Mouse (Mus musculus) cerebellum, adult 9-11 months (tissue): Measurements from ENCODE around the gene Lbp.

Experiments
- DNase-seq: peaks from one replicate; pipeline ENCODE4 v3.0.0; 2022

The Lbp gene

GRCm38 (mm10) chr2:158365099-158365850, 59.0 kb downstream of the Lbp start:
- no peak for DNase-seq

- no peak for DNase-seq
Observed at GRCm38 (mm10) chr2:158367654-158368053, 61.4 kb downstream of the Lbp start.

- no peak for DNase-seq
Observed at GRCm38 (mm10) chr2:158368313-158368712, 62.0 kb downstream of the Lbp start.

- DNase-seq: no peak
Observed at GRCm38 (mm10) chr2:158369474-158370172, 63.3 kb downstream of the Lbp start.

- DNase-seq: no peak
Observed at GRCm38 (mm10) chr2:158370173-158370550, 63.9 kb downstream of the Lbp start.

- no peak for DNase-seq
Observed at GRCm38 (mm10) chr2:158373061-158373460, 66.8 kb downstream of the Lbp start.

- no peak for DNase-seq
Observed at GRCm38 (mm10) chr2:158373516-158373915, 67.2 kb downstream of the Lbp start.

GRCm38 (mm10) chr2:158375443-158376122, 69.3 kb downstream of the Lbp start, which contains the start of gene Snhg11:
Snhg11 (plus strand) TSS chr2:158375638.
- DNase-seq: peak; percentile 94

GRCm38 (mm10) chr2:158376123-158376687, 69.9 kb downstream of the Lbp start:
- DNase-seq: peak; percentile 74

- peak; percentile 72 for DNase-seq
Observed at GRCm38 (mm10) chr2:158376798-158377197, 70.5 kb downstream of the Lbp start.

- DNase-seq: peak; percentile 56
Observed at GRCm38 (mm10) chr2:158377811-158378210, 71.5 kb downstream of the Lbp start.

GRCm38 (mm10) chr2:158379354-158380078, 73.2 kb downstream of the Lbp start:
- peak; percentile 57 for DNase-seq
